Mouse (Mus musculus) neural tube, embryonic 11.5 days (tissue): ENCODE data around the gene Qtrt1. TPM values are rescaled to one million over a fixed set of nuclear protein-coding genes. Genes with fewer than 3 reads are reported as not detected.
A peak's percentile ranks its signal among the peaks of the same experiment; 100 is the strongest.

Source experiments
- ATAC-seq: fragments of 200-750 bp; cut with Nextera tagmentation; 2 replicates; pipeline ENCODE4 v1.8.0; 2017; ENCODE audit warnings: moderate number of reproducible peaks, mild to moderate bottlenecking, moderate TSS enrichment, moderate library complexity; ENCODE audit not compliant: insufficient read depth, low FRiP score, low TSS enrichment
- DNase-seq: peaks from one replicate; pipeline ENCODE4 v3.0.0-alpha.2; 2015; ENCODE audit warnings: low spot score
- H3K27ac ChIP-seq: fragments of 300-500 bp; sonication (generic); 2 replicates; pipeline ENCODE4 v1.5.1; 2014; ENCODE audit warnings: low read depth, mild to moderate bottlenecking, low read length
- H3K27me3 ChIP-seq: fragments of 300-500 bp; sonication (generic); 2 replicates; pipeline ENCODE4 v1.6.1; 2014; ENCODE audit warnings: mild to moderate bottlenecking, low read length, mixed read lengths; ENCODE audit not compliant: control insufficient read depth, insufficient read depth
- H3K36me3 ChIP-seq: fragments of 300-500 bp; sonication (generic); 2 replicates; pipeline ENCODE4 v1.6.1; 2014; ENCODE audit warnings: mild to moderate bottlenecking, low read length, moderate library complexity, mixed read lengths; ENCODE audit not compliant: control insufficient read depth, insufficient read depth
- H3K4me1 ChIP-seq: fragments of 300-500 bp; sonication (generic); 2 replicates; pipeline ENCODE4 v1.6.1; 2014; ENCODE audit warnings: low read length, mixed read lengths; ENCODE audit not compliant: control insufficient read depth, insufficient read depth
- H3K4me2 ChIP-seq: fragments of 300-500 bp; sonication (generic); 2 replicates; pipeline ENCODE4 v1.6.1; 2014; ENCODE audit warnings: low read depth, mild to moderate bottlenecking, moderate library complexity
- H3K4me3 ChIP-seq: fragments of 300-500 bp; sonication (generic); 2 replicates; pipeline ENCODE4 v1.5.1; 2014; ENCODE audit warnings: low read depth, low read length
- H3K9ac ChIP-seq: fragments of 300-500 bp; sonication (generic); 2 replicates; pipeline ENCODE4 v1.6.1; 2014; ENCODE audit warnings: mild to moderate bottlenecking, low read length
- H3K9me3 ChIP-seq: fragments of 300-500 bp; sonication (generic); 2 replicates; pipeline ENCODE4 v1.6.1; 2016; ENCODE audit warnings: low read length; ENCODE audit not compliant: control insufficient read depth
- WGBS: fragments of 180-500 bp; shearing (Covaris S2); extraction: QIAGEN DNeasy Blood & Tissue Kit; methylation state at CpG from one replicate; pipeline ENCODE4 v1.1.7; 2014; 5-methylcytosine and 5-hydroxymethylcytosine counted together
- polyA plus RNA-seq: library from polyadenylated mRNA; unstranded; fragments of >200 nt; fragmentation: Nextera tagmentation; extraction: Ambion mirVana; gene quantifications from 2 replicates; pipeline ENCODE4 v1.2.1, GENCODE M21; 2014

Gene Qtrt1
- polyA plus RNA-seq, 1 experiment from 2014 or later, result 51.8 TPM

DNA sequence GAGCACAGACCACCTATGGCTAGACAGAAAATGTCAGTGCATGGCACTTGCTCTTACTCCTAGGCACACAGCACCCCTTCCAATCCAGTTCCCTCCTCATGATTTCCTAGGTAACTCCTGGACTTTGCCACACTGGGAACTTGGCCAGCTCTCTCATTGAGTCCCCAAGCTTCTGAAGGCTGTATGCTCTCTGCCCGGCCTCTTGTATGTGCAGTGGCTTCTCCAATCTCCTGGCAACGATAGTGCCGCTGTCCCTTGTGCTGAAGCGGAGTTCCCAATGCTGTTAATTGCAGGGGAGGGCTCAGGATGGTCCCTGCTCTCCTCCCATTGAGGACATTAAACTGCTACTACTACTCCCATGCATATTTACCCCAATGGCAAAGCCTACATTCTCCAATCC is 3.7 kb upstream of the Qtrt1 start:
- H3K4me1 ChIP-seq, result peaks cover 2% of the 10 kb centered on the region; the same call in 1 of the 2 replicates
- DNase-seq, result no peak
- H3K4me2 ChIP-seq, result no peak overlapping the region
- no peak for ATAC-seq
- peaks cover 20% of the 10 kb centered on the region for H3K36me3 ChIP-seq
- H3K9ac ChIP-seq, result no peak overlapping the region
- H3K27ac ChIP-seq, result no peak overlapping the region
- H3K4me3 ChIP-seq, result no peak overlapping the region
- 17% methylated on average over 4 of the region's 4 CpGs for WGBS
- H3K9me3 ChIP-seq, result no peaks in the 10 kb centered on the region
- no peaks in the 10 kb centered on the region for H3K27me3 ChIP-seq

DNA sequence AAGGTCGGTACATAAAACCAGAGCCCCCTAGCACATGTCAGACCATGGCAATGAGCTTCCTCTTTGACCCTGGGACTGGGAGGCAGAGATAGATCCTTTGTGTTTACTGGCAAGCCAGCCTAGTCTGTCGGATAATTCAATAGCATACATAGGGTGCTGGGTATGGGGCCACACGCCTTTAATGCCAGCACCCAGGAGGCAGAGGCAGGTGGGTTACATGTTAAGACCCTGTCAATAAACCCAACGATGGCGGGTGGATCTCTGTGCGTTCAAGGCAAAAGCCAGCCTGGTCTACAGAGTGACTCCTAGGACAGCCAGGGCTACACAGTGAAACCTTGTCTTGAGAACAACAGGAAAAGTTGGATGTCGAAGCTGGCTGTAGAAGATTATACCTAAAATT is 3.0 kb upstream of the Qtrt1 start:
- ATAC-seq, result no peak
- H3K4me3 ChIP-seq, result no peak overlapping the region
- no peaks in the 10 kb centered on the region for H3K9me3 ChIP-seq
- H3K4me1 ChIP-seq, result peaks cover 2% of the 10 kb centered on the region; the same call in 1 of the 2 replicates
- DNase-seq, result no peak
- WGBS, result 78% methylated on average over 7 of the region's 7 CpGs
- no peak overlapping the region for H3K4me2 ChIP-seq
- no peaks in the 10 kb centered on the region for H3K27me3 ChIP-seq
- H3K27ac ChIP-seq, result no peak overlapping the region
- H3K9ac ChIP-seq, result no peak overlapping the region
- peaks cover 17% of the 10 kb centered on the region for H3K36me3 ChIP-seq

DNA sequence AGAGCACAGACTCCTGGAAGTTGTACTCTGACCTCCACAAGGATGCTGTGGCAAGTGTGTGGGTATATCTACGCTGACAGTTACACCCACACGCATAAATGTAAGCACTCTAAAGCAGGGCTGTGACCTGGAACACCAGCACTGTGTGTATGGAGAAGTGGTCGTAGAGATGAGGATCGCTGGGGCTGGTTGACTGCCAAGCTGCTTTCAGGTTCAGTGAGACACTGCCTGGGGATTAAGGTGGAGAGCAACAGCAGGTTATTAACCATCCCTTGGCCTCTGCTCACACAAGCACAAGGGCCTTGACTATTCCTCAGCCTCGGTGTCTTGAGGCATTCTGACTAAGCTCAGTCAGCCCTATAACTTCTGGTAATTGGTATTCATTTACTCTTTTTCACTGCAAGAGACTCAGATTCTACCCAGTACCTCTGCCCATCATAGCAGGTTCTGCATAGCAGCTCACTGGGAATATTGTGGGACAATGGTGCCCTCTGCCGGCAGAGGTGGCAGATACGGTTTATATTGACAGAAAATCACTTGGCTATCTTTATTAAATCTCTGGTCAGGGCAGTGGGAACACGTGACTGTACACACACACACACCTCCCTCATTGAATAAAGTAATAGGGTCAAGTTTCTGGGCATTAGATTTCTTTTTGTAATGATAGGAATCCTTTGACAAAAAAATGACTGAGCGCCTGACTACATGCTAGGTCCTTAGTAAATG is 1.9 kb upstream of the Qtrt1 start:
- DNase-seq, result peak; percentile 85
- Histone ChIP-seq H3K27ac (no peak overlapping the region), H3K36me3 (peaks cover 9% of the 10 kb centered on the region), H3K27me3 (no peaks in the 10 kb centered on the region), H3K4me1 (peaks cover 2% of the 10 kb centered on the region; the same call in 1 of the 2 replicates), H3K9me3 (no peaks in the 10 kb centered on the region), H3K9ac (no peak overlapping the region), H3K4me2 (no peak overlapping the region), H3K4me3 (no peak overlapping the region)
- ATAC-seq, result peak; percentile 14; the same call in 1 of the 2 replicates
- WGBS, result 36% methylated on average over 9 of the region's 9 CpGs

DNA sequence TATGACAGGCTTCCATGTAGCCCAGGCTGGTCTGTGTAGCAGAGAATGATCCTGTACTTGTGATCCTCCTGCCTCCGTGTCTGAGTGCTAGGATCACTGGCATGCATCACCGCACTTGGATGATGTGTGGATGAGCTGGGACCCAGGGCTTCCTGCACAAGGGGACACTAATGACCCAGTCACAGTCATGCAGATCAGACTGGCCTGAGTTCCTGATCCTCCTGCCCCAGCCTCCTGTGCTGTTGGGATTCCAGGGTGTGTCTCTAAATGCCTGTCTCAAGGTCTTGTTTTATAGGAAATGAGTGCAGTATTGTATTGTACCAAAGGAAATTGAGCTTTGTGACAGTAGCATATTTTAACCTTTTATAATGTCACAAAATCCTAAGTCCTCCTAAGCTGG is 6.2 kb downstream of the Qtrt1 start:
- H3K36me3 ChIP-seq, result peaks cover 11% of the 10 kb centered on the region

DNA sequence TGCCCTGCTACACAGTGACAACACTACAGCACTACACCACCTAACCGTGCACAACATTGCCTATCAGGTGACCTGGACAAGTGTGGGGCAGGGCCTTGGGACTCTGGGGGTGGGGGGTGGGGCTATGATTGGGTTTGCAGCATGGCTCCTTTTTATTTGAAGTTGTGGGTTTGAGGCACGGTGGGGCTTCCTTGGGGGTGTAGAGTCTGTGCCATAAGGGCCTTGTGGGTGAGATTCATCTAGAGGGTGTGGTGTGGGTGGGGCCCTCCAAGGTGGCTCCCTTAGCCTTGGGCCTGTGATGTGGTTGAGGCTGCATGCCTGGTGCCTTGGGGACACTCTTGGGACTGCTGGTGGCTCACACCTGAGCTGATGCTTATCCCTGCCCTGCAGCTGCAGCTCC is 8.0 kb downstream of the Qtrt1 start:
- Histone ChIP-seq H3K4me3 (no peak overlapping the region), H3K4me2 (no peak overlapping the region), H3K27ac (no peak overlapping the region), H3K36me3 (peaks cover 11% of the 10 kb centered on the region), H3K9me3 (no peaks in the 10 kb centered on the region), H3K4me1 (no peaks in the 10 kb centered on the region), H3K9ac (no peak overlapping the region), H3K27me3 (no peaks in the 10 kb centered on the region)
- no peak for ATAC-seq
- WGBS, result 94% methylated on average over 2 of the region's 2 CpGs
- no peak for DNase-seq

More for the DNA sequence above, 6.2 kb downstream of the Qtrt1 start:
- no peak overlapping the region for H3K4me3 ChIP-seq
- no peak for DNase-seq
- no peaks in the 10 kb centered on the region for H3K9me3 ChIP-seq
- no peaks in the 10 kb centered on the region for H3K4me1 ChIP-seq
- H3K4me2 ChIP-seq, result no peak overlapping the region
- ATAC-seq, result no peak
- WGBS, result 97% methylated on average over 2 of the region's 2 CpGs
- H3K9ac ChIP-seq, result no peak overlapping the region
- no peaks in the 10 kb centered on the region for H3K27me3 ChIP-seq
- no peak overlapping the region for H3K27ac ChIP-seq

DNA sequence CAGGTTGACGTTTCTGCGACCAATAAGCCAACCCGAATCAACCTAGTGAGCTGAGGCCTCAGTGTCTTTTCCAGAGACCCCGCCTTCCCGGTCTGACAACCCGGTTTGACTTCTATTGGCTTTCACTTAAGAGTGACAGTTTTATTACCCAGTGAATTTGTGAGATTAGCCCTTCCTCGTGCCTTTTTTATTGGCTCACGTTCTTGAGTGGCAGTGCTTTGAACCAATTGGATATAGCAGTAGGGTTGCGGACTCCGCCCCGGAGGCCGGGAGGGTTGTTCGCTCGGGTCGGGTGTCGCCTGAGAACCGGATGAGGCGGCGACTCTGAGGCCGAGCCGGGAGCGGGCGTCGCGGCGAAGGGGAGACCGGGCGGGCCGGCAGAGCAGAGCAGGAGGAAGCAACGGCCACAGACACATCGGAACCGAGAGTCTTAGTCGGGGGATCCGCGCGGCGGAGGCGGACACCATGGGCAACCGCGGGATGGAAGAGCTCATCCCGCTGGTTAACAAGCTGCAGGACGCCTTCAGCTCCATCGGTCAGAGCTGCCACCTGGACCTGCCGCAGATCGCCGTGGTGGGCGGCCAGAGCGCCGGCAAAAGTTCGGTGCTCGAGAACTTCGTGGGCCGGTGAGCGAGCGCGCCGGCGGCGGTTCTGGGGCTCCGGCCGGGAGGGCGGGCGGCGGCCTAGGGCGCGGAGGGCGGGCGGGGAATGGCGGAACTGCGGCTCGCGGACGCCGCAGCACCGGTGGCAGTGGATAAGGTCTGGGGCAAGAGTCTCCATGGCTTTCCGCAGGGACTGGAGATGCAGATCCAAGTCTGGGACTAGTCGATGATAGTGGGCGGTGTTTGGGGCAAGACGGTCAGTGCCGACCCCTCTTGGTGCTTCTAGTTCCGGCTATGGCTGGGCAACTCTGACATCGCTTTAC is 13.3 kb downstream of the Qtrt1 start, which contains the start of gene Dnm2:
Gene Dnm2, plus strand, starts transcription at position 278 of the 925 bp plus-strand sequence.
- peak; percentile 98 for DNase-seq
- H3K9me3 ChIP-seq, result no peaks in the 10 kb centered on the region
- H3K27ac ChIP-seq, result peak within 1 kb of the TSS; percentile 29; the same call in 1 of the 2 replicates
- H3K4me3 ChIP-seq, result peak within 1 kb of the TSS; percentile 83
- peaks cover 9% of the 10 kb centered on the region for H3K4me1 ChIP-seq
- H3K36me3 ChIP-seq, result peaks cover 4% of the 10 kb centered on the region; the same call in 1 of the 2 replicates
- no peaks in the 10 kb centered on the region for H3K27me3 ChIP-seq
- H3K9ac ChIP-seq, result peak within 1 kb of the TSS; percentile 88
- WGBS, result under 1% methylated on average over 81 of the region's 82 CpGs
- peak within 1 kb of the TSS; percentile 91 for H3K4me2 ChIP-seq
- peak; percentile 98 for ATAC-seq

DNA sequence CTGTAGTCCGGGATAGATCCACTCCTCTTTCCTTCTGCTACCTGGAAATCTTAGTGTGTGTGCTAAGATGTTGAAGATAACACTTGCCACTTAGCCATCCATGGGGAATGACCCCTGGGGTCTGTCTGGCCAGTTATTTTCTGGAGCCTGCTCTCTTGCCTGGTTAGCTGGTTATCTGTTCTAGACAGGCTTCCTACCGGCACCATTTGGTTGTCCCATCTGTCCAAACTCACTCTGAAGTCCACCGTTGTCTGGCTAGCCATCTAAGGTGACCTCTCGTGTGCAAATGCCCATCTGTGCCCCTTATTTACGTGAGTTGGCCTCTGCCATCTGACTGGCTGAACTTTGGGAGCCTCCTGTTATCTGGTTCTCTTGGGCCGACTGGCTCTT is 13.9 kb downstream of the Qtrt1 start:
- 13% methylated on average over 6 of the region's 6 CpGs for WGBS
- peak overlapping the region; percentile 83 for H3K4me3 ChIP-seq
- 0 out of 2 replicates have a peak overlapping the region, but pooled peaks have one; percentile 29 for H3K27ac ChIP-seq
- peaks cover 9% of the 10 kb centered on the region for H3K4me1 ChIP-seq
- DNase-seq (no peak), ATAC-seq (no peak; the same call in 1 of the 2 replicates)
- H3K9ac ChIP-seq, result peak overlapping the region; percentile 88
- H3K27me3 ChIP-seq, result no peaks in the 10 kb centered on the region
- H3K9me3 ChIP-seq, result no peaks in the 10 kb centered on the region
- peak overlapping the region; percentile 91 for H3K4me2 ChIP-seq
- peaks cover 3% of the 10 kb centered on the region; the same call in 1 of the 2 replicates for H3K36me3 ChIP-seq

DNA sequence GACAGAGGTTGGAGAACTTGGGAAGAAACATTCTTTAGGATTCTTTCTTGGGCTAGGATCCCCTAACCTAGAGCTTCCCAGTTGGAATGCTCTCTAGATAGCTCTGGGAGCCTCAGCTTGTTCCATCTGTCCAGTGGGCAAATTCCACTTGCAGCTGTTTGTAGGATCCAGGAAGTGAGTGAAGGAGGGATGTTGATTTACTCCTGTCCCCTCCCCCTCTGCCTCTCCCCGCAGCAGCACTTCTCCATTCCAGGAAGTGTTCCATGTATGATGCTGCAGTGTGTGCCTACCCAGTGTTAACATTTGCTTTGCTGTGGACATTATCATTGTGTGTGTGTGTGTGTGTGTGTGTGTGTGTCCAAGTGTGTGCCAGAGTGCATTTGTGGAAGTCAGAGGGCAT is 14.4 kb downstream of the Qtrt1 start:
- peaks cover 1% of the 10 kb centered on the region; the same call in 1 of the 2 replicates for H3K36me3 ChIP-seq
- H3K4me2 ChIP-seq, result peak overlapping the region; percentile 91
- peaks cover 9% of the 10 kb centered on the region for H3K4me1 ChIP-seq
- ATAC-seq (no peak), DNase-seq (no peak)
- WGBS, result 18% methylated on average over 1 of the region's 1 CpGs
- H3K27me3 ChIP-seq, result no peaks in the 10 kb centered on the region
- H3K4me3 ChIP-seq, result peak overlapping the region; percentile 83
- H3K9me3 ChIP-seq, result no peaks in the 10 kb centered on the region
- peak overlapping the region; percentile 88 for H3K9ac ChIP-seq
- H3K27ac ChIP-seq, result no peak overlapping the region
